Mouse (Mus musculus) frontal cortex, postnatal 25 days (tissue): ENCODE data around the gene Card9.

ENCODE experiments used
- DNase-seq, 2 experiments: peaks; one replicate each; pipeline ENCODE4 v3.0.0; 2022; ENCODE audit warnings: low spot score in 2 of 2

Card9 gene

GRCm38 (mm10) chr2:26327852-26328251 lies 32.9 kb downstream of the Card9 start:
- no peak for DNase-seq

GRCm38 (mm10) chr2:26325386-26326181 lies 35.1 kb downstream of the Card9 start:
- peak in 1 of 2 experiments; percentile 29 for DNase-seq

- no peak for DNase-seq
Observed at GRCm38 (mm10) chr2:26324917-26325316, 35.8 kb downstream of the Card9 start.

- no peak for DNase-seq
Observed at GRCm38 (mm10) chr2:26323589-26324325, 37.0 kb downstream of the Card9 start.

DNA sequence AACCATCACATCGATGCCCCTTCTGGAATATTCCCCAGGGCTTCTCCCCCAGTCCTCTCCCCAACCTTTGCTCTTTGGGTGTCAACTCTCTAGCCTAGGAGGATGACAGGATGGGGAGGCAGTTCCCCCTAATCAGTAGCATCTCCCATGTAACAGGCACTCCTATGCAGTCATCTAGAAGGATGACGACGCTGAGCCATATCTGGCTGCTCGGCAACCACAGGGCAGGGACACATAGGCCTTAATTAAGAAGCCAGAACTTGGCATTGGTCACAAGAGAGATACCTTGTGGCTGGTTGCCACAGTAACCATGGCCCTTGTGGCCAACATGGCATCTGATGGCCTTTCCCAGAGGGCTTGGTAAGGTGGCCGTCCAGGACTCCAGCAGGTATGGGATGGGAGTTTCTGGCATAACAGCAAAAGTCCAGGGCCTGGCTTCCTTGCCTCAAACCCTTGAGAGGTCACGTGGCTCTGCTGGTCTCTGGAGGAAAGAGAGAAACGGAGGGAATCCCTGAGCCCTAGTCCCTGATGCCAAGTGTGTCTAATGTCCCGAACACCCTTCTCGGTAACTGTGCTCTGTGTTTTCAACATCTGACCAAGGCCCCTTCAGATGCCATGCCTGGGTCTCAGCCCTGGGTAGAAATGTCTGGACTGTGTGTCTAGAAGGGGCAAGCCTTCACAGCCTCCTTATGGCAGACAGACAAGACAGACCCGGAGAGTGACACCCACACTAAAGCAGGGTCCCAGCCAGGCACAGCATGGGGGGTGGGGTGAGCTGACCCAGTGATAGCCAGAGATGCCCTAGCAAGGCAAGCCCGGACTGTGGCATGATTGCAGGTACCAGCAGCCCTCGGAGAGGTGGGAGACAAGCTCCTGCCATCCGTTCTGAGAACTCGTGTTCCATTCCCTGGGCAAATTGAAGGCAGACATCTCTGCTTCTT lies 40.2 kb downstream of the Card9 start:
- no peak for DNase-seq

GRCm38 (mm10) chr2:26319519-26320244 lies 41.0 kb downstream of the Card9 start:
- no peak for DNase-seq

GRCm38 (mm10) chr2:26319109-26319508 lies 41.6 kb downstream of the Card9 start:
- no peak for DNase-seq

DNA sequence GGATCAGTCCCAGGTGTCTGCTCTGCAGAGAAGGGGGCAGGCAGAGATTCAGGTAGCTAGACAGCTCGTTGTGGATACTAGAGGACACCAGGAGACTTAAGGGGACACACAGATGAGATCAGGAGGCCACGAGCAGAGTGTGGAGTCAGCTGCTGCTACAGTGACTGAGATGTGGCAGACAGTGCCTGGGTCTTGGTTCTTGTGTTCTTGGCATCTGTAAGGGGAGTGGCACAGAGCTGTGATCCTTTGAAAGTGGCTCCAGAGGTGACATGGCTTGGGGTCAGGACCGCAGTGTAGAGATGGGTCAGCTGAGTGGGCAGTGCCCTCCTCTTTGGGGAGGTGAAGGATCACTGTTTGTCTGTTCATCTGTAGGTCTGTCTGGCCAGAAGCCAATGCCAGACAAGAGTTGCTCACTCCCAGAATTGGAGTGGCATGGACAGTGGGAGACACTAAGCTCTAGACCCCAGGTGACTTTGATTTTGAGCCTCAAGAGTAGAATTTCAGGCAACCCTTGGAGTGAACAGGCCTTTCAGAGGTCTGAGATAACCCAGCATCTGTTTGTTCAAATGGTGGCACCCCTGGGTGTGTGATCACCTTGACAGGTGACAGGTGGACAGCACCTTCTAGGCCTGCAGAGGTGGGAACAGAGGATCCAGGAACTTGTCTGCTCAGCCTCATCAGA lies 42.6 kb downstream of the Card9 start:
- no peak for DNase-seq

GRCm38 (mm10) chr2:26317371-26317770 lies 43.3 kb downstream of the Card9 start:
- DNase-seq = no peak

DNA sequence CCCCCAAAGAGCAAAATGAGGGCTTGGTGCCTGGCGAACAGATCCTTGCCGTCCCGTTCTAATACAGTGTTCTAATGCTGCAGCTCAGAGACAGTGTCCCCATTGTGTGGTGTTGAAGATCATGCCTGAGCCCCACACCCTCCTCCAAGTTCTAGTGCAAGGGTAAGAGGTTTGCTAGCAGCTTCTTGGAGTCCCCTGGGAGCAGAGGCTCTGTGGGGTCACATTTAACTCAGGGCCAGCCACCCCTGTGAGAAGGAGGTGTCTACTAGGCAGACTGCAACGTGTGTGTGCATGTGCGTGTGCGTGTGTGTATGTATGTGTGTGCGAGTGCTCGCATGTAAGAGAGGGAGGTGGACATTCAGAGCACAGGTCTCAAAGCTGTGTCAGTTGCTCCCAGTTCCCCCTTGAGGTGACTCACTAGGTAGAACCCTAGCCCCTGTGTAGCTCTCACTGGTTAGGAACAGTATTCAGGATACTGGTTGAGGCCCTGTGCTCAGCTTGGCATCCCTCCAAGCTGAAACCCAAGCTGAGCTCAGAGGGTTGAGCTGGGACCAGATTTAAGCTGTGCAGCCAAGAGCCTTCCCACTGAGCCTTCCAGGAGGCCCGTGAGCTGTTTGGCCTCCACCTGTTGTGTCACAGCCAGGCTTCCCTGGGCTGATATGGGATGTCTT lies 44.0 kb downstream of the Card9 start:
- DNase-seq = no peak

DNA sequence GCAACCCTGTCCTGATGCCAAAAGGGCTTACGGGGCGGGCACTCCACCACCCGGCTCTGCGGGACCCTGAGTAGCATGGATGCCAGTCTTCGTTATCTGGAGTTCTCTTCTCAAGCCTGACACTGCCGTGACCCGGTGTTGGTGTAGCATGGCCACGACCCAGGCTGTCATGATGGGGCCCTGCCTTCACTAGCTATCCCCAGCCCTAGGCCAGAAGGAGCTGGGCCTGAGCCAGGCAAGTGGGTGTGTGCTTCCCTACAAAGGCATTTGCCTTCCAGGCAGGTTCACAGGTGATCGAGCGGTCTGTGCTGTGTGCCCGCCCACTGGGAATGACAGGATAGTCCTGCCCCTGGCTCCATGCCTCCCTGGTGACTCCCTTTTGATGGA lies 44.8 kb downstream of the Card9 start:
- no peak for DNase-seq

DNA sequence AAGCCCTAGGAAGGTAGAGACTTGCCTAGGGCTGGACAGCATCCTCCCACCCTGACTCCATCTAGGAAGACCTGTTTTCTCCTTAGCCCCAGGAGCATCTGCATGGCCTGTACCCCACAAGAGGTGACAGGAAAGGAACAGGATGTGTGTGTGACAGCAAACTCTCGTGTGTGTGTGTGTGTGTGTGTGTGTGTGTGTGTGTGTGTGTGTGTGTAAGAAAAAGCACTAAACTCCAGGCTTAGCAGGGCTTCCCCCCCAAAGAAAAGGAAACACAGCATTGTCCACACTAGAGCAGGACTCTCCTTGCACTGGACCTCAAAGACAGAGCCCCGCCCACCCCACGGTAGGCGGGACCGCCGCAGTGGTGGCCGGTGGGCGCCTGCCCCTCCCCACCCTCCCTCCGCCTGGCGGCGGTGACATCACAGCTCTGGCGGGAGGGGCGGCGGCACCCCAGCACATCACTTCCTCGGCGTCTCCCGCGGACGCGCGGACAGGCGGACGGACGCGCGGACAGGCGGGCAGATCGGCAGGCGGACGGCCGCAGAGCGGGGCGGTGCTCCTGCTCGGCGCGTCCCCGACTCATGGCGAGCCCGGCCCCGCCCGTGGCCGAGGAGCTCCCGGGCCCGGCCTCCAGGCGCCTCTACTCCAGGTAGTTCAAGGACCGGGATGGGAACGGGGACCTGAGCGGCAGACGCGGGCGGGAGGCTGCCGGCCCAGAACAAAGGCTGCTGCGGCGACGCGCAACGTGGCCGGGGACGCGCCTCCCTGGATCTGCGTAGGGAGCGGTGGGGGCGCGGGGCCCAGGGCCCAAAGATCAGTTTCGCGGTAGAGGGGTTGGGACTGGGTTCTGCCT lies 45.4 kb downstream of the Card9 start, which contains the start of gene Gpsm1:
TSS of gene Gpsm1 (plus strand) at position 444 of the 853 bp plus-strand sequence.
- peak in 1 of 2 experiments; percentile 45 for DNase-seq

- no peak for DNase-seq
Observed at GRCm38 (mm10) chr2:26314281-26315071, 46.2 kb downstream of the Card9 start.

DNA sequence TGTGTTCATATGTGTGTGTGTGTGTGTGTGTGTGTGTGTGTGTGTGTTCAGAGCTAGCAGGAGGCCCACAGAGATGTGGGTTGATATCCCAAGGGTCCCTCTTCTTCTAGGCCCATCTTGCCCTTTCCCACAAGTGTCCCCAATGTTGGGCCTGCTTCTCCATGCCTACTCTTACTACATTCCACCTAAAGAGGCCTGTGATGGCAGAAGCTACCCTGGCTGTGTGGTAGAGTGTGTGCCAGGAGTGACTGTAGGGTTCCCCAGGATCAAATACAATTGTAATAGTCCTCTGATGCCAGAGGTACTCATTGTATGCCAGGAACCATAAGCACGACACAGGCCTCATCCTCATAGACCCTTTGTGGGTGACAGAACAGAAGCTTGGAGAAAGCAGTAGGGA lies 47.3 kb downstream of the Card9 start:
- DNase-seq = no peak

GRCm38 (mm10) chr2:26312812-26313211 lies 47.9 kb downstream of the Card9 start:
- DNase-seq = no peak

- DNase-seq = no peak
Observed at GRCm38 (mm10) chr2:26311936-26312335, 48.8 kb downstream of the Card9 start.

- no peak for DNase-seq
Observed at GRCm38 (mm10) chr2:26309739-26310138, 51.0 kb downstream of the Card9 start.

DNA sequence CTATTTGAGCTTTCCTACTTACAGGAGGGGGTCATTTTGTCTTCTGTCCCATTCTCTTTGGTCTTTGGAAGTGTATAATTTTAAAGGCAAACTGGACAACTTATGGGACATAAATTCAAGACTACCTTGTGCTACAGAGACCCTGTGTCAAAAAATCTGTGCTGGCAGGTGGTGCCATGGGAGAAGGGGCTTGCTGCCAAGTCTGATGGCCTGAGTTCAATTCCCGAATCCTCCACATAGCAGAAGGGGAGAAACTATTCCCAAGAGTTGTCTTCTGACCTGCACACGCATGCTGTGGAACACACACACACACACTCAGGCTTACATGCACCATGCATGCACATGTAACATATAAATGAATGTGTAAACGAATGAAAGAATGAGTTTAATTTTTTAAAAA lies 54.0 kb downstream of the Card9 start:
- DNase-seq = no peak
